Mouse (Mus musculus): ENCODE data around the gene Tmem184b.

The Tmem184b gene

DNA sequence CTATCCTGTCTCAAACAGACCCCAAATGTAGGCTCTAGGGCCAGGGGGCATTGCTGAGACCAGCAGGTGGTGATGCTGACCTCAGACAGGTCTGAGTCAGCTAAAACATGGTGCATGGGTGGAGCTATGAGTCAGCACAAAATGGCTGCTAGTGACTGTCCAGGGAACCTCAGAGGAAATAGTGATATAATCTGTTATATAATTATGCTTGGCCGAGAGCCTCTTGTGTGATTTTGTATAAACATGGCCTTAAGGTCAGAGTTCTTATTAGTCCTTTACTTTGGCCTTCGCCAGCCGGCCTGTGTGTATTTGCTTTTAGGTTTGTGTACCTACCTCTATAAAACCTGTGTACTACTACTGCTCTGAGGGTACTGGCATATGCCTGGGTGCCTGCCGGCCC, 70.0 kb downstream of the Tmem184b start:
- no peaks in the 10 kb centered on the region for H3K27me3 ChIP-seq (ENCODE audit: control insufficient read depth, insufficient read depth, low read length, poor library complexity, severe bottlenecking)
- no peaks in the 10 kb centered on the region for H3K36me3 ChIP-seq (ENCODE audit: control insufficient read depth, insufficient read depth, low read length, poor library complexity, severe bottlenecking)
- DNase-seq (ENCODE audit: low read depth, low spot score), result no peak

DNA sequence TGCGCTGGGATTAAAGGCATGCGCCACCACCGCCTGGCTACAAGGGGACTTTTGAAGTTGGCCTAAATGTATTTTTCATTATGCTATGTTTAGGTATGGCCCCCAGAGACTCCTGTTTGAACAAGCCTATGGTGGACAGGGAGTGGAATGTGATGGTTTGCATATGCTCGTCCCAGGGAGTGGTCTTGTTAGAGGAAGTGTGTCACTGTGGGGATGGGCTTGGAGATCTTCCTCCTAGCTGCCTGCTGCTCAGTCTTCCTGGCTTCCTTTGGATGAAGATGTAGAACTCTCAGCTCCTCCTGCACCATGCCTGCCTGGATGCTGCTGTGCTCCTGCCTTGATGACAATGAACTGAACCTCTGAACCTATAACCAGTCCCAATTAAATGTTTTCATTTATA, 72.8 kb downstream of the Tmem184b start:
- no peak for DNase-seq (ENCODE audit: low read depth, low spot score)
- Histone ChIP-seq H3K27me3 (ENCODE audit: control insufficient read depth, insufficient read depth, low read length, poor library complexity, severe bottlenecking) (no peaks in the 10 kb centered on the region), H3K36me3 (ENCODE audit: control insufficient read depth, insufficient read depth, low read length, poor library complexity, severe bottlenecking) (no peaks in the 10 kb centered on the region)

GRCm38 (mm10) chr15:79329979-79330363, 73.4 kb downstream of the Tmem184b start:
- peak; percentile 34 for DNase-seq (ENCODE audit: low read depth, low spot score)

GRCm38 (mm10) chr15:79329346-79329978, 73.9 kb downstream of the Tmem184b start:
- Histone ChIP-seq H3K27me3 (ENCODE audit: control insufficient read depth, insufficient read depth, low read length, poor library complexity, severe bottlenecking) (no peaks in the 10 kb centered on the region), H3K36me3 (ENCODE audit: control insufficient read depth, insufficient read depth, low read length, poor library complexity, severe bottlenecking) (no peaks in the 10 kb centered on the region)
- no peak for DNase-seq (ENCODE audit: low read depth, low spot score)

More at GRCm38 (mm10) chr15:79329979-79330363, 73.4 kb downstream of the Tmem184b start:
- H3K36me3 ChIP-seq (ENCODE audit: control insufficient read depth, insufficient read depth, low read length, poor library complexity, severe bottlenecking), result no peaks in the 10 kb centered on the region
- H3K27me3 ChIP-seq (ENCODE audit: control insufficient read depth, insufficient read depth, low read length, poor library complexity, severe bottlenecking), result no peaks in the 10 kb centered on the region

DNA sequence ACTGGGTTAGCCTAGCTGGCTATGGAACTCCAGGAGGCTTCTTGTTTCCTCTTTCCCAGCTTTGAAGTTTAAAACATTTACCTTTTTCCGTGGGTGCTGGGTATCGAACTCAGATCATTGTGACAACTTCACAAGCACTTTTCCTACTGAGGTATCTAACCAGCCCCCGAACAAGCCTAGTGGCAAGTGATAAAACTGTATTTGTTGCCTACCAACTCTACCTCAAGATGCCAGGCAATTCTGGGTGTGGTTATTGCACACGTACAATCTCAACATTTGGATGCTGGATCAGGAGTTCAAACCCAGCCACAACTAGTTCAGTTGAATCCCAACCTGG, 74.5 kb downstream of the Tmem184b start:
- Histone ChIP-seq H3K36me3 (ENCODE audit: control insufficient read depth, insufficient read depth, low read length, poor library complexity, severe bottlenecking) (no peaks in the 10 kb centered on the region), H3K27me3 (ENCODE audit: control insufficient read depth, insufficient read depth, low read length, poor library complexity, severe bottlenecking) (no peaks in the 10 kb centered on the region)
- DNase-seq (ENCODE audit: low read depth, low spot score), result peak; percentile 38

DNA sequence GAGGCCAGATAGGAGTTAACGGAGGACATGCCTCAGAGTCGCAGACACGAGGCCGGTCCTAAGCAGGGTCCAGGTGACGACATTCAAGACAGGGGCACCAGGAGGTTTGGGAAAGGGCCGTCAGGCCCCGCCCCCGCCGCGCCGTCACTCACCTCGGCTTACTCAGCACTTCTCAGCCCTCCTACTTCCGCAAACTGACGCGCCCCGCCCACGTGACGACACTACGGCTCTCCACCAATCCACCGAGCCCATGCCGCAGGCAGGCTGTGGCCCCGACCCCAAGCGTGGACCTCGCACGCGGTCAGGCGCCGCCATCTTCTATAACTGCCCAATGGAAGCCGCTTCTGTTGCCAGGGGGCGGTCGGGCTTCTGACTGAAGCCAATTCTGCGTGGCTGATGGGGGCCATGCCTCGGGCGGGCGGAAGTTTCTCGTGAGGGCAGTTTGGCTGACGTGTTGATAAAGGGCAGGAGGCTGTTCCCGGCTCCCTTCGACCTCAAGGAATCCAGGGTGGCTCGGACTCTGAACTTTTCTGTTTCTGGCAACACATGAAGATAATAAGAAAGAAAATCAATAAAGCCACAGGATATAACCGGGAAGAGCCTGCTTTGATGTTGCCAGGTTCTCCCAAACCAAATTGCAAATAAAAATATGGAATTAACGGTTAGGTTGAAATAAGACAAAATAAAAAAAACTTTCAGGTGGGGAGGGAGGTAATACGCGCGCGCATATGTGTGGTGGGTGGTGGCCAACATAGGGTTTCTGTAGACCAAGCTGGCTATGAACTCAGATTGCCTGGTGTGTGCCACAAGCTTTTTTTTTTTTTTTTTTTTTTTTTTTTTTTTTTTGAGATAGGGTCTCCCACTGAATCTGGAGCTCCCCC, 75.1 kb downstream of the Tmem184b start, which contains the start of gene Pla2g6:
Gene Pla2g6 (minus strand): TSS at position 333 of the 881 bp plus-strand sequence.
- no peaks in the 10 kb centered on the region for H3K36me3 ChIP-seq (ENCODE audit: control insufficient read depth, insufficient read depth, low read length, poor library complexity, severe bottlenecking)
- no peaks in the 10 kb centered on the region for H3K27me3 ChIP-seq (ENCODE audit: control insufficient read depth, insufficient read depth, low read length, poor library complexity, severe bottlenecking)
- peak; percentile 98 for DNase-seq (ENCODE audit: low read depth, low spot score)

- H3K27me3 ChIP-seq (ENCODE audit: control insufficient read depth, insufficient read depth, low read length, poor library complexity, severe bottlenecking), result no peaks in the 10 kb centered on the region
- H3K36me3 ChIP-seq (ENCODE audit: control insufficient read depth, insufficient read depth, low read length, poor library complexity, severe bottlenecking), result no peaks in the 10 kb centered on the region
- DNase-seq (ENCODE audit: low read depth, low spot score), result peak; percentile 80
Observed at GRCm38 (mm10) chr15:79326971-79327961, 76.1 kb downstream of the Tmem184b start.

DNA sequence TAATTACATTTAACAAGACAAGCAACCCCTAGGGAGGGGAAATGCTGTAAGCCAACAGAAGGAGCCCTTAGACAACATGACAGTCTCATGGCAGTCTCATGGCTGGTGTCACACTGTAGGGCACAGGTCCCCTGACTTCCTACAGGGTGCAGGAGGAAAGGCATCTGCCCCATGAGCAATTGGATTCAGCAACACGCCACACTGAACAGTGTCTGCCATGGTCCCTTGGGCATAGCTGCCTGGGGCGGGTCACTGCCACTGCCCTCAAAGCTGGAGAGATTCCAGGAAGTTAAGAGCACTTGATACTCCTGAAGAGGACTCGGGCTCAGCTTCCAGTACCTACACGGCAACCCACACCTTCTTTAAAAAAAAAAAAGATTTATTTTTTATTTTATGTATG, 77.1 kb downstream of the Tmem184b start:
- no peaks in the 10 kb centered on the region for H3K36me3 ChIP-seq (ENCODE audit: control insufficient read depth, insufficient read depth, low read length, poor library complexity, severe bottlenecking)
- DNase-seq (ENCODE audit: low read depth, low spot score), result peak; percentile 56
- H3K27me3 ChIP-seq (ENCODE audit: control insufficient read depth, insufficient read depth, low read length, poor library complexity, severe bottlenecking), result no peaks in the 10 kb centered on the region

- Histone ChIP-seq H3K27me3 (ENCODE audit: control insufficient read depth, insufficient read depth, low read length, poor library complexity, severe bottlenecking) (no peaks in the 10 kb centered on the region), H3K36me3 (ENCODE audit: control insufficient read depth, insufficient read depth, low read length, poor library complexity, severe bottlenecking) (no peaks in the 10 kb centered on the region)
- no peak for DNase-seq (ENCODE audit: low read depth, low spot score)
Observed at GRCm38 (mm10) chr15:79325742-79326141, 77.6 kb downstream of the Tmem184b start.

GRCm38 (mm10) chr15:79324373-79324772, 79.0 kb downstream of the Tmem184b start:
- Histone ChIP-seq H3K27me3 (ENCODE audit: control insufficient read depth, insufficient read depth, low read length, poor library complexity, severe bottlenecking) (no peaks in the 10 kb centered on the region), H3K36me3 (ENCODE audit: control insufficient read depth, insufficient read depth, low read length, poor library complexity, severe bottlenecking) (no peaks in the 10 kb centered on the region)
- no peak for DNase-seq (ENCODE audit: low read depth, low spot score)

DNA sequence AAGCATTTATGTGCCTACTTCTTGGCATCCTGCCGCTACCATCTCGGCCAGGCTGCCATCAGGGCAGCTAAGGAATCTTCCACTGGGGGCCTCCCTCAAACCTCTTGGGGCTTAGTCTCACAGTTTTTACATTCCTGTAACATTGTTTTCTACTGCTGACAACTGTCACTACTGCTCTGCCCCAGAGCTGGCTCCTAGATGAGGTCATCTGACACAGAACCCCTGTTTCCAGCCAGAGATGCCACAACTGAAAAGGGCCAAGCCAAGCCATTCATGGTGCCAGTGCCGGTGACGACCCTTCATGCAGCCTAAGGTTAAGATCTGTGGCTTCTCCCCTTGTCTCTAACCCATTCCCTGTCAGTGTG, 79.6 kb downstream of the Tmem184b start:
- no peak for DNase-seq (ENCODE audit: low read depth, low spot score)
- H3K36me3 ChIP-seq (ENCODE audit: control insufficient read depth, insufficient read depth, low read length, poor library complexity, severe bottlenecking), result no peaks in the 10 kb centered on the region
- no peaks in the 10 kb centered on the region for H3K27me3 ChIP-seq (ENCODE audit: control insufficient read depth, insufficient read depth, low read length, poor library complexity, severe bottlenecking)

DNA sequence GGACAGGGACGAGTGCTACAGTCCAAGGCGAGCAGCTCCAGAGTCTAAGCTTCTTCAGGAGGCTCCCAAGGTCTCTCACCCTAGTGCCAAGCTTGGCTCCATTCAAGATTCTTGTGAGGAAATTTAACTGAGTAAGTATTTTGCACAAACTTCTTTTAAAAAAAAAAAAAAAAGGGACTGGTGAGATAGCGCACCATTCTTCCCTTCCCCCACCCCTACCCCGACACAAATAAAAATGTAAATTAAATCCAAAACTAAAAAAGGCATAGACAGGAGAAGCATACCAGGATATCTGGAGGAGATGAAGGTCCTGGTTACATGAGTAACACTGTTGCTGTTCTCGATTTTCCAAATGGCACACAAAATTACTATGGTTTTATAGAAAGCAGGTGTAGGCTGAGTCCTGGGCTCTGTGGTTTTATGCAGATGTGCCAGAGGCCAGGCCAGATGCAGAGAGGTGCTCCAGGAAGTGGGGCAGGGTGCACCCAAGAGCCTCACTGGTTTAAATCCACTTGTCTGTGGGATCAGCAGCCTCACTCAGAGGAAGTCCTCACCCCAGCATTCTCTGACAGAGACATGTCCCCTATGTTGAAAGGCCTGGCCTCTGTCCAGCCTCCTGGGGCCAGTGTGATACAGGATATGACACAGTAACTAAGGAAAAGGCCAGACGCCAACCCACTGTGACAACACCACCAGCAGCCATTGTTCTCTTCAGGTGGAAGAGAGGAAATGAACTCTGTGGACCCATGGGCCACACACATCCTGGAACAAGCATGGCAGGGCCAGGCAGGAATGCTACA, 80.2 kb downstream of the Tmem184b start:
- peak; percentile 58 for DNase-seq (ENCODE audit: low read depth, low spot score)
- Histone ChIP-seq H3K36me3 (ENCODE audit: control insufficient read depth, insufficient read depth, low read length, poor library complexity, severe bottlenecking) (no peaks in the 10 kb centered on the region), H3K27me3 (ENCODE audit: control insufficient read depth, insufficient read depth, low read length, poor library complexity, severe bottlenecking) (no peaks in the 10 kb centered on the region)

GRCm38 (mm10) chr15:79322281-79322990, 80.9 kb downstream of the Tmem184b start:
- peak; percentile 49 for DNase-seq (ENCODE audit: low read depth, low spot score)
- no peaks in the 10 kb centered on the region for H3K36me3 ChIP-seq (ENCODE audit: control insufficient read depth, insufficient read depth, low read length, poor library complexity, severe bottlenecking)

More at GRCm38 (mm10) chr15:79322281-79322990, 80.9 kb downstream of the Tmem184b start:
- H3K27me3 ChIP-seq (ENCODE audit: control insufficient read depth, insufficient read depth, low read length, poor library complexity, severe bottlenecking), result no peaks in the 10 kb centered on the region

Measured in splenic B cell, adult 2 months (primary cell).